Mouse (Mus musculus) WW6 (cell line): ENCODE data around the gene Mgea5.

Source experiments
- DNase-seq: peaks from one replicate; pipeline ENCODE4 v3.0.0-alpha.2; 2013; ENCODE audit warnings: low read depth, low spot score

Gene Mgea5

GRCm38 (mm10) chr19:45796061-45796556, 12.5 kb upstream of the Mgea5 start:
- peak; percentile 73 for DNase-seq

GRCm38 (mm10) chr19:45795406-45795944, 11.8 kb upstream of the Mgea5 start:
- DNase-seq: no peak

- no peak for DNase-seq
Observed at GRCm38 (mm10) chr19:45794718-45795117, 11.1 kb upstream of the Mgea5 start.

GRCm38 (mm10) chr19:45792404-45792803, 8.8 kb upstream of the Mgea5 start:
- no peak for DNase-seq

GRCm38 (mm10) chr19:45789888-45790874, 6.5 kb upstream of the Mgea5 start:
- DNase-seq: peak; percentile 64

GRCm38 (mm10) chr19:45789365-45789764, 5.7 kb upstream of the Mgea5 start:
- no peak for DNase-seq

- DNase-seq: no peak
Observed at GRCm38 (mm10) chr19:45788337-45788736, 4.7 kb upstream of the Mgea5 start.

GRCm38 (mm10) chr19:45787450-45787849, 3.8 kb upstream of the Mgea5 start:
- no peak for DNase-seq

- DNase-seq: no peak
Observed at GRCm38 (mm10) chr19:45785470-45785869, 1.8 kb upstream of the Mgea5 start.

- no peak for DNase-seq
Observed at GRCm38 (mm10) chr19:45783933-45784576, 418 bp upstream of the Mgea5 start.

- DNase-seq: no peak
Observed at GRCm38 (mm10) chr19:45782315-45783001, 1.2 kb downstream of the Mgea5 start.

- no peak for DNase-seq
Observed at GRCm38 (mm10) chr19:45781676-45782075, 2.0 kb downstream of the Mgea5 start.

GRCm38 (mm10) chr19:45780350-45780915, 3.2 kb downstream of the Mgea5 start:
- DNase-seq: no peak

GRCm38 (mm10) chr19:45775486-45775885, 8.2 kb downstream of the Mgea5 start:
- no peak for DNase-seq

GRCm38 (mm10) chr19:45771501-45771900, 12.1 kb downstream of the Mgea5 start:
- DNase-seq: no peak

- no peak for DNase-seq
Observed at GRCm38 (mm10) chr19:45760810-45761209, 22.8 kb downstream of the Mgea5 start.

- no peak for DNase-seq
Observed at GRCm38 (mm10) chr19:45758671-45759070, 25.0 kb downstream of the Mgea5 start.

- DNase-seq: no peak
Observed at GRCm38 (mm10) chr19:45753551-45753950, 30.1 kb downstream of the Mgea5 start.

- DNase-seq: no peak
Observed at GRCm38 (mm10) chr19:45751881-45752280, 31.8 kb downstream of the Mgea5 start.

GRCm38 (mm10) chr19:45749243-45750043, 34.2 kb downstream of the Mgea5 start, which contains the start of gene Npm3:
Gene Npm3 (minus strand): TSS chr19:45749591.
- peak; percentile 70 for DNase-seq
